Mouse (Mus musculus) hindbrain, embryonic 13.5 days (tissue): ENCODE data around the gene Brd3os. TPM values are rescaled to one million over a fixed set of nuclear protein-coding genes. Genes with fewer than 3 reads are reported as not detected.
A peak's percentile ranks its signal among the peaks of the same experiment; 100 is the strongest.

Experiments used
- ATAC-seq: fragments of 200-750 bp; cut with Nextera tagmentation; 2 replicates; pipeline ENCODE4 v1.8.0; 2017; ENCODE audit warnings: moderate TSS enrichment; ENCODE audit not compliant: low FRiP score
- H3K27ac ChIP-seq: fragments of 300-500 bp; sonication (generic); 2 replicates; pipeline ENCODE4 v1.5.1; 2015; ENCODE audit warnings: inconsistent platforms, mild to moderate bottlenecking, moderate library complexity
- H3K27me3 ChIP-seq: fragments of 300-500 bp; sonication (generic); 2 replicates; pipeline ENCODE4 v1.6.1; 2015; ENCODE audit warnings: mild to moderate bottlenecking, inconsistent platforms
- H3K36me3 ChIP-seq: fragments of 300-500 bp; sonication (generic); 2 replicates; pipeline ENCODE4 v1.6.1; 2015; ENCODE audit warnings: mild to moderate bottlenecking, inconsistent platforms
- H3K4me1 ChIP-seq: fragments of 300-500 bp; sonication (generic); replicated peaks from 2 replicates; pipeline ENCODE4 v1.6.1; 2015; ENCODE audit warnings: inconsistent platforms
- H3K4me2 ChIP-seq: fragments of 300-500 bp; sonication (generic); 2 replicates; pipeline ENCODE4 v1.6.1; 2015; ENCODE audit warnings: inconsistent platforms, mild to moderate bottlenecking, moderate library complexity
- H3K4me3 ChIP-seq: fragments of 300-500 bp; sonication (generic); 2 replicates; pipeline ENCODE4 v1.5.1; 2015; ENCODE audit warnings: mild to moderate bottlenecking, inconsistent platforms
- H3K9ac ChIP-seq: fragments of 300-500 bp; sonication (generic); 2 replicates; pipeline ENCODE4 v1.6.1; 2015; ENCODE audit warnings: mild to moderate bottlenecking, inconsistent platforms
- H3K9me3 ChIP-seq: fragments of 300-500 bp; sonication (generic); 2 replicates; pipeline ENCODE4 v1.6.1; 2016; ENCODE audit warnings: inconsistent platforms
- WGBS: fragments of 180-500 bp; shearing (Covaris S2); methylation state at CpG from one replicate; pipeline ENCODE4 v1.1.7; 2015; 5-methylcytosine and 5-hydroxymethylcytosine counted together
- polyA plus RNA-seq: library from polyadenylated mRNA; unstranded; fragments of >200 nt; fragmentation: Nextera tagmentation; extraction: Ambion mirVana; gene quantifications from 2 replicates; pipeline ENCODE4 v1.2.1, GENCODE M21; 2015

The Brd3os gene
- polyA plus RNA-seq, 1 experiment from 2014 or later = 35.8 TPM

- peak; percentile 17 for ATAC-seq
- under 1% methylated on average over 51 of the region's 60 CpGs for WGBS
- Histone ChIP-seq H3K4me1 (peaks cover 59% of the 10 kb centered on the region), H3K36me3 (no peaks in the 10 kb centered on the region), H3K4me3 (peak overlapping the region; percentile 91), H3K9ac (peak overlapping the region; percentile 95), H3K27ac (peak overlapping the region; percentile 93), H3K9me3 (no peaks in the 10 kb centered on the region), H3K4me2 (peak overlapping the region; percentile 91), H3K27me3 (no peaks in the 10 kb centered on the region)
These were observed 16.2 kb upstream of the Brd3os start for GRCm38 (mm10) chr2:27425751-27426405.

GRCm38 (mm10) chr2:27426406-27426854 is 15.7 kb upstream of the Brd3os start:
- H3K4me2 ChIP-seq = peak overlapping the region; percentile 91
- H3K27me3 ChIP-seq = 0 out of 2 replicates have a peak, but pooled peaks cover 3% of the 10 kb centered on the region
- under 1% methylated on average over 55 of the region's 64 CpGs for WGBS
- H3K9ac ChIP-seq = peak overlapping the region; percentile 95
- H3K9me3 ChIP-seq = no peaks in the 10 kb centered on the region
- H3K4me3 ChIP-seq = peak overlapping the region; percentile 91
- no peaks in the 10 kb centered on the region for H3K36me3 ChIP-seq
- peak overlapping the region; percentile 93 for H3K27ac ChIP-seq
- ATAC-seq = peak; percentile 21
- H3K4me1 ChIP-seq = peaks cover 54% of the 10 kb centered on the region

- H3K36me3 ChIP-seq = no peaks in the 10 kb centered on the region
- H3K9ac ChIP-seq = peak within 1 kb of the TSS; percentile 95
- peak within 1 kb of the TSS; percentile 93 for H3K27ac ChIP-seq
- H3K27me3 ChIP-seq = 0 out of 2 replicates have a peak, but pooled peaks cover 3% of the 10 kb centered on the region
- peaks cover 49% of the 10 kb centered on the region for H3K4me1 ChIP-seq
- H3K4me3 ChIP-seq = peak within 1 kb of the TSS; percentile 91
- peak within 1 kb of the TSS; percentile 91 for H3K4me2 ChIP-seq
- H3K9me3 ChIP-seq = no peaks in the 10 kb centered on the region
- WGBS = under 1% methylated on average over 52 of the region's 58 CpGs
- ATAC-seq = peak; percentile 82
These were observed 15.2 kb upstream of the Brd3os start, which contains the start of gene Vav2 for GRCm38 (mm10) chr2:27426855-27427457. Gene Vav2, minus strand, starts transcription at chr2:27427033.

- H3K4me3 ChIP-seq = no peak overlapping the region
- H3K4me1 ChIP-seq = peaks cover 38% of the 10 kb centered on the region
- no peak overlapping the region for H3K4me2 ChIP-seq
- H3K36me3 ChIP-seq = no peaks in the 10 kb centered on the region
- H3K9me3 ChIP-seq = no peaks in the 10 kb centered on the region
- peak; percentile 16; the same call in 1 of the 2 replicates for ATAC-seq
- H3K27ac ChIP-seq = peak overlapping the region; percentile 13; the same call in 1 of the 2 replicates
- 0 out of 2 replicates have a peak, but pooled peaks cover 3% of the 10 kb centered on the region for H3K27me3 ChIP-seq
- WGBS = 0% methylated on average over 4 of the region's 4 CpGs
- H3K9ac ChIP-seq = no peak overlapping the region
These were observed 14.1 kb upstream of the Brd3os start for GRCm38 (mm10) chr2:27428071-27428470.

- H3K9me3 ChIP-seq = no peaks in the 10 kb centered on the region
- H3K4me3 ChIP-seq = no peak overlapping the region
- 0 out of 2 replicates have a peak, but pooled peaks cover 3% of the 10 kb centered on the region for H3K27me3 ChIP-seq
- WGBS = 91% methylated on average over 7 of the region's 7 CpGs
- no peak overlapping the region for H3K9ac ChIP-seq
- peaks cover 18% of the 10 kb centered on the region for H3K4me1 ChIP-seq
- no peak overlapping the region for H3K27ac ChIP-seq
- no peaks in the 10 kb centered on the region for H3K36me3 ChIP-seq
- no peak for ATAC-seq
- no peak overlapping the region for H3K4me2 ChIP-seq
These were observed 11.5 kb upstream of the Brd3os start for GRCm38 (mm10) chr2:27430621-27431020.

- Histone ChIP-seq H3K9me3 (no peaks in the 10 kb centered on the region), H3K9ac (no peak overlapping the region), H3K4me1 (peaks cover 10% of the 10 kb centered on the region), H3K27ac (no peak overlapping the region), H3K27me3 (0 out of 2 replicates have a peak, but pooled peaks cover 3% of the 10 kb centered on the region), H3K4me3 (no peak overlapping the region), H3K4me2 (no peak overlapping the region), H3K36me3 (no peaks in the 10 kb centered on the region)
- ATAC-seq = no peak
- WGBS = 91% methylated on average over 2 of the region's 2 CpGs
These were observed 9.5 kb upstream of the Brd3os start for GRCm38 (mm10) chr2:27432599-27432998.

GRCm38 (mm10) chr2:27437876-27438275 is 4.2 kb upstream of the Brd3os start:
- H3K4me1 ChIP-seq = peaks cover 14% of the 10 kb centered on the region
- WGBS = 67% methylated on average over 1 of the region's 1 CpGs
- no peaks in the 10 kb centered on the region for H3K27me3 ChIP-seq
- no peak overlapping the region for H3K9ac ChIP-seq
- no peak overlapping the region for H3K4me2 ChIP-seq
- no peaks in the 10 kb centered on the region for H3K9me3 ChIP-seq
- no peaks in the 10 kb centered on the region for H3K36me3 ChIP-seq
- no peak for ATAC-seq
- H3K4me3 ChIP-seq = no peak overlapping the region
- no peak overlapping the region for H3K27ac ChIP-seq

GRCm38 (mm10) chr2:27438281-27438680 is 3.8 kb upstream of the Brd3os start:
- Histone ChIP-seq H3K9ac (no peak overlapping the region), H3K9me3 (no peaks in the 10 kb centered on the region), H3K36me3 (no peaks in the 10 kb centered on the region), H3K27ac (no peak overlapping the region), H3K4me2 (no peak overlapping the region), H3K27me3 (no peaks in the 10 kb centered on the region), H3K4me1 (peaks cover 18% of the 10 kb centered on the region), H3K4me3 (no peak overlapping the region)
- no peak for ATAC-seq
- WGBS = 27% methylated on average over 11 of the region's 11 CpGs

- 30% methylated on average over 20 of the region's 20 CpGs for WGBS
These were observed 755 bp downstream of the Brd3os start for GRCm38 (mm10) chr2:27442708-27443449.

GRCm38 (mm10) chr2:27443450-27443708 is 1.3 kb downstream of the Brd3os start:
- 75% methylated on average over 5 of the region's 5 CpGs for WGBS
- Histone ChIP-seq H3K4me1 (peaks cover 23% of the 10 kb centered on the region), H3K27me3 (no peaks in the 10 kb centered on the region), H3K36me3 (peaks cover 42% of the 10 kb centered on the region), H3K27ac (no peak overlapping the region; the same call in 1 of the 2 replicates), H3K9ac (peak overlapping the region; percentile 87), H3K4me2 (peak overlapping the region; percentile 64), H3K9me3 (no peaks in the 10 kb centered on the region), H3K4me3 (peak overlapping the region; percentile 67)
- no peak for ATAC-seq

More at GRCm38 (mm10) chr2:27442708-27443449, 755 bp downstream of the Brd3os start:
- ATAC-seq = no peak; the same call in none of the 2 replicates
- H3K9ac ChIP-seq = peak overlapping the region; percentile 87
- H3K36me3 ChIP-seq = peaks cover 37% of the 10 kb centered on the region
- peak overlapping the region; percentile 64 for H3K4me2 ChIP-seq
- H3K27me3 ChIP-seq = no peaks in the 10 kb centered on the region
- peak overlapping the region; percentile 83 for H3K27ac ChIP-seq
- peaks cover 23% of the 10 kb centered on the region for H3K4me1 ChIP-seq
- H3K9me3 ChIP-seq = no peaks in the 10 kb centered on the region
- peak overlapping the region; percentile 67 for H3K4me3 ChIP-seq

GRCm38 (mm10) chr2:27445910-27446309 is 3.8 kb downstream of the Brd3os start:
- Histone ChIP-seq H3K4me1 (peaks cover 23% of the 10 kb centered on the region), H3K36me3 (peaks cover 67% of the 10 kb centered on the region), H3K9me3 (no peaks in the 10 kb centered on the region), H3K4me2 (no peak overlapping the region), H3K4me3 (no peak overlapping the region), H3K27ac (no peak overlapping the region), H3K9ac (no peak overlapping the region), H3K27me3 (no peaks in the 10 kb centered on the region)
- ATAC-seq = no peak
- 93% methylated on average over 3 of the region's 3 CpGs for WGBS

GRCm38 (mm10) chr2:27446812-27447211 is 4.7 kb downstream of the Brd3os start:
- WGBS = 95% methylated on average over 8 of the region's 8 CpGs
- H3K36me3 ChIP-seq = peaks cover 76% of the 10 kb centered on the region

More at GRCm38 (mm10) chr2:27446812-27447211, 4.7 kb downstream of the Brd3os start:
- Histone ChIP-seq H3K4me1 (peaks cover 21% of the 10 kb centered on the region), H3K27me3 (no peaks in the 10 kb centered on the region), H3K4me3 (no peak overlapping the region), H3K9me3 (no peaks in the 10 kb centered on the region), H3K27ac (no peak overlapping the region), H3K4me2 (no peak overlapping the region), H3K9ac (no peak overlapping the region)
- ATAC-seq = no peak
